Mouse (Mus musculus) adrenal gland, adult (tissue): Measurements from ENCODE around the gene Atr.
"Not testable (repeated sequence)": the region's sequence is repeated elsewhere in the genome, so short reads cannot be mapped to it uniquely, and the experiment has no call there.

Experiments used
- DNase-seq, 2 experiments: peaks; one replicate each; pipeline ENCODE4 v3.0.0; 2022 to 2023; ENCODE audit warnings: low spot score in 1 of 2; ENCODE audit not compliant: inconsistent age in 2 of 2

The Atr gene

DNA sequence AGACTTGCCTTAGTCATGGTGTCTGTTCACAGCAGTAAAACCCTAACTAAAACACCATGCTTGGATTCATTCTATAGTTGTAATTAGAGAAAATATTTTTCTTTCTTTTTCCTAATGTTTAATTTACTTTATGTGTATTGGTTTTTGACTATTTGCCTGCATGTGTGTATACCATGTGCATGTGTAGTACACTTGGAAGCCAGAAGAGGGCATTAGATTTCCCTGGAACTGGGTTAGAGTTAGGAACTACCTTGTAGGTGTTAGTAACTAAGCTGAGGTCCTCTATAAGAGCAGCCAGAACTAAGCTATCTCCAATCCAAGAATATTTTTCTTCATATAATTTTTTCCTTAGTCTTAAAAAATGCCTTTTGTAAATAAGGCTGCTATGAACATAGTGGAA is 75.5 kb downstream of the Atr start:
- no peak for DNase-seq

DNA sequence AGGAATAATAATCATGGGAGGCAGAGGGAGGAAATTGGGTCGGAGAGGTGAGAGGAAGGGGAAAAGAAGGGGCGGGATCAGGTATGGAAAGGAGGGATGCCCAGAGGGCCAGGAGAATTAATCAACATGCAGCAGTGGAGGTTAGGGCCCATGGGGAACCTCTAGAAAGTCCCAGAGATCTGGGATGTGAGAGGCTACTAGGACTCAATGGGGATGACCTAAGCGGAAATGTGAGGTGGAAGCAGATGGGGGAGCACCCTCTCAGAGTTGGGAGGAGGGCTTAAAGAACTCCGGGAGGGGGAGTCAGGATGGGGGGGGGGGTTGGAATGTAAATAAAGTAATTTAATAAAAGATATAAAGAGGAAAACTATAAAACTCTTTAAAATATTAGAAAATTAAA is 96.3 kb downstream of the Atr start:
- DNase-seq, result peak; percentile 12 to 42

DNA sequence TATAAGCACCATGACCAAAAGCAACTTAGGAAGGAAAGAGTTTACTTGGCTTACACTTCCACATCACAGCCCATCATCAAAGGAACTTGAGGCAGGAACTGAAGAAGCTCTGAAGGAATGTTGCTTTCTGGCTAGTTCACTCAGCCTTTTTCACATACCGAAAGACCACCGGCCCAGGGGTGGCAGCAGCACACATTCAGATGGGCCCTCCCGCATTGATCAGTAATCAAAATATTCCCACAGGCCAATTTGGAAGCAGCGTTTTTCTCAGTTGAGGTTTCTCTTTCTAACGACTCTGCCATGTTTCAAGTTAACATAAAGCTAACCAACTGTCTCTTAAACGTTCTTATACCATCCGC is 96.8 kb downstream of the Atr start:
- no peak for DNase-seq

DNA sequence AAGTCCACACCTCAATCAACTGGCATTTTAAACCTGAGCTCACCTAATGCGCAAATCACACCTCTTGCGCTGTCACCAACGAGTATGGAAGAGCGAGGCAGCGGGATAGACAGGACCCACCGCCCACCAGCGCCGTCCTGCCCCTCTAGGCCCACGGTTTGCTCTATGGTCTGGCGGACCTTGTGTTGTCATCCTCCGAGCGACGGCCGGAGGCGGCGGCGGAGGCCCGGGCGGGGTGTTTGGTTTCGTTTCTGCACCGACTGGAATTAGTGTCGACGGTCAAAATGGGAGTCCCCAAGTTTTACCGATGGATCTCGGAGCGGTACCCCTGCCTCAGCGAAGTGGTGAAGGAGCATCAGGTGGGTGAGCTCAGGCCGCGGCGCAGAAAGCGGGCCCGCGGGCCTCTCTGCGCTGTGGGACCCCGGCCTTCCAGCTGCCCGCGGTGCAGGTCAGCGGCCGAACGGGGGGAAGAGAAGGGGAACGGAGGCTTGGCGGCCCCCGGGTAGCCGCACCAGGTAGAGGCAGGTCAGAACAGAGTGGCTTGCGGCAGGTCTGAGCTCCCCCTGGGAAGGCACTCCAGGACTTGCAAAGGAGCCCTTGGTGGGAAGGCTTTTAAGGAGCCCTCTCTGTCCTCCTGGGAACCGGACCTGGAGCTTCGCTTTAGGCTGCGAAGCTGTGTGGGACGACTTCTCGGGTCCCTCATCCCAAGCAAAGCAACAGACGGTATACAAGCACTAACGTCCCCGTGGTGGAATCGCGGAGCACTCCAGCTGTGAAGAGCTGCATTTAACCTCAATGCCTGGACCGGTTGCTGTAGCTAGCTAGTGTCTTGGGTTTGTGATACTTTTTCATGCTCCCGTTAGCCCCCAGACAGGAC is 97.4 kb downstream of the Atr start, which contains the start of gene Xrn1:
Gene Xrn1 (plus strand): TSS at position 176 of the 877 bp plus-strand sequence.
- peak; percentile 93 to 98 for DNase-seq

DNA sequence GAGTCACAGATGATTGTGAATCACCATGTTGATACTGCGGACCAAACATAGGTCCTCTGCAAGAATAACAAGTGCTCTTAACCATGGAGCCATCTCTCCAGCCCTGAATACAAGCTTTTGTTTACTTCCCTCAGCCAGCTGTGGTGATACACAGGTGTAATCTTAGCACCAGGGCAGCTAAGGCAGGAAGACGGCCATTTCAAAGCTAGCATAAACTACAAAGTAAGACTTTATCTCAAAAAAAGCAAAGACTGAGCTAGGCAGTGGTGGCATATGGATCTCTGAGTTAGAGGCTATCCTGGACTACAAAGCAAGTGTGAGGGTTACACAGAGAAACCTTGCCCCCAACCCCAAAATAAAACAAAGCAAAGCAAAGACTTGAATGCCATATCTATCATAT is 100.2 kb downstream of the Atr start:
- DNase-seq, result no peak

DNA sequence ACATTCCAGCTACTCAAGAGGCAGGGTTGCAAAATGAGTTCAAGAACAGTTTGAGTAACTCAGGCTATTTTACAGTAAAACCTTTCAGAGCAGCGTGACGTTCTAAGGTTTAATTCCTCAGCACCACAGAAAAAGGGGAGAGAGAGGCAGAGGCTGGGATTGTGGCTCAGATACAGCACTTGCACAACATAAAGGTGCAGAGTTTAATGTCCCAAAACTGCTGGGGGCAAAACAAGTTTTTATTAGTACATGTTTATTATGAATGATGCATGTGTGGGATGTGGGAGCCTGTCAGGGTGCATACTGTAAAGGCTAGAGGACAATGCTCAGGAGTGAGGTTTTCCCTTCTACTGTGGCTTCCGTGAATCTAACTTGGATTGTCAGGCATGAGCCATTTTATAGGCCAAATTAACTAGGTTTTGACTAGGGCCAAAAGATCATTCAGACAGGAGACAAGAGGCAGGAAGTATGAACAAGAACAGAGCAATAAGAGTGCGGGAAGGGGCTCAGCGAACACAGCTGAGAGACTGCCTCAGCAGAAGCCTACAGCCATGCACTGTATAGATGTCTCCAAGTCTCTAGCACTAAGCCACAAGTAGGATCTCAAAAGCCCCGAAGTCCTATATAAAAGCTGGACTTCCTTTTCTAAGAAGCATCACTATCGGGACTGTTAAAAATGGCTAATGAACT is 100.8 kb downstream of the Atr start:
- no peak for DNase-seq

DNA sequence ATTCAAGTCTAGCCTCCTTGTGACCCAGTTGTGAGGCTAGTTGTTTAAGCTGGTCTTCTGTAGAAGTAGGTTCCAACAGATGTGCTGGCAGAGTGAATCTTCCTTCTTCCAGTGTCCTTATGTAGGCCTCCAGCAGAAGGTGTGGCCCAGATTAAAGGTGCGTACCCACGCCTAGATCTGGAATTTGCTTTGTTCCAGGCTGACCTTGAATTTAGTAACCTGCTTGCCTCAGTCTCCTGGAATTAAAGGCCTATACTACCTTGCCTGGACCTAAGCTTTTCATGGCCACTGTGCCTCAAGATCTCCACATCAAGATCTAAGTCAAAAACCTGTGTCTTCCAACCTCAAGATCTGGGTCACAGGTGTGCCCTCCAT is 101.3 kb downstream of the Atr start:
- DNase-seq, result not testable (repeated sequence)

DNA sequence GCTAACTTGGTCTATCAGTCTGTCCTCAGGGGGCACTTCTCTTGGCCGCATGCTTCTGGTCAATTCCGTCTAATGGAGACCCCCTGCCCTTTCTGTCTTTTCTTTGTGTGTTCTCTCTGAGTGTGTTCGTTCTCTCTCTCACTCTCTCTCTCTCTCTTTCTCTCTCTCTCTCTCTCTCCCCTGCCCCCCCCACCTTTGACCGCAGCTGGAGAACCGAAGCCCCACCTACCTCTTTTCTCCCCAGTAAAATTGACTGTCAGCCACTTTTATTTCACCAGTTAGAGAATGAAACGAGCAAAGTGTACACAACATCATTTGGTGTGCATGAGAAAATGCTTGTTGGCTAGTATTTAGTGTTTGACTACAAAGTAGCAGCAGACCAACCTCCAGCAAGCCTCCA is 101.8 kb downstream of the Atr start:
- no peak for DNase-seq

DNA sequence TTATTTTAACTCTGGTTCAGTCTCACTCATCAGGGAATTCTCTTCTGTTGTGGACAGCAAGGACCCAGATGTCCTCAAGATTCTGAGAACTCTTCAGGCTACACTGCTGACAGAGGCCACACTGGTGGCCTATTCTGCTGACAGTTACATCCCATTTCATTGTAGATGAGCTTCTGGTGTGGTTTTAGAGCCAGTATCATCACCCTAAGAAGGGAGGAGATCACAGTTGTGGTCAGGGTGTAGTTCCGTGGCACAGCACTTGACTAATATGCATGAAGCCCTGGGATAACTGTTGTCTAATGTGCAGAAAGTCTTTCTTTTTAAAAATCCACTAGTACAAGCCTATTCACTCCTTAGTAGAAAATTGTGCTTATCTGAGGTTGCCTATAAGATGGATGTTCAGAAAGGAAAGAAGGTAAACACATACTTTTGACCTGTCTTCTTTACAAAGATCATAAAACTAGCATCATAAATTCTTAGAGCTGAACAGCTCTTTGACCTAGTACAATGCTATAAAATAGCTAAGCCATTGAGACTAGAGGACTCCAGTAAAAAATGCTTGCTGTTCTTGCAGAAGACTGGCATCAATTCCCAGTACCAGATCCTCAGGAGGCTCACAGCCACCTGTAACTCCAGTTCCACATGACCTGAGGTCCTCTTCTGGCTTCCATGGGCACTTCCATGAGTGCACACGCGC is 102.5 kb downstream of the Atr start:
- no peak for DNase-seq

DNA sequence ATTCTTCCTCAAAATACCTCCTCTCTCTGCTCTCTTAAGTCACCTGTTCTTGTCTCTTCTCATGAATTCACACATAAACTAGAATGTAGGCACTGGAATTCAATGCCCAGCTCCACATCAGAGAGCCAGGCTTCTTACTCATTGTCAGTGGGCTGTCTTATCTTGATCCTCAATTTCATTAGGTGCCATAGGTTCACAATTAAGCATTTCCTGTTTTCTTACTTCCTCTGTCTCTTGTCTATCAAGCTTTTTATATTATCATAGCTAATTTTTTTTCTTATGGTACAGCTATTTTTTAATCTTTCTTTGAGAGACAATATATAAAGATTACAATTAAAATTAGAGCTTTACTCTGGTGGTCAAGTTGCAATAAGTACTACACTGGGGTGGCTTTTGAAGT is 103.7 kb downstream of the Atr start:
- no peak for DNase-seq

DNA sequence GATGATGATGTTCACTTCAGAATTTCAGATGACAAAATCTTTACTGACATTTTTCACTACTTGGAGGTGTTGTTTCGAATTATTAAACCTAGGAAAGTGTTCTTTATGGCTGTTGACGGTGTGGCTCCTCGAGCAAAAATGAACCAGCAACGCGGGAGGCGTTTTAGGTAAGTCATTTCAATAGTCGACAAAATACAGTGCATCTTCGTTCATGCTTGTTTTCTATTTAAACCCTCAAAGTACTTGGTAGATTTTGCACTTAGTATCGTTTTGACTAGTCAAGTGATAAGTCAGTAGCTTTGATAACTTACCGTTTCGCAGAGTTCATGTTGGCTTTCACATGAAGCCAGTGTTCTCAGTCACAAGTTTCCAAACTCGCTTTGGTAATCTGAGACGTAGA is 106.6 kb downstream of the Atr start:
- DNase-seq, result no peak

DNA sequence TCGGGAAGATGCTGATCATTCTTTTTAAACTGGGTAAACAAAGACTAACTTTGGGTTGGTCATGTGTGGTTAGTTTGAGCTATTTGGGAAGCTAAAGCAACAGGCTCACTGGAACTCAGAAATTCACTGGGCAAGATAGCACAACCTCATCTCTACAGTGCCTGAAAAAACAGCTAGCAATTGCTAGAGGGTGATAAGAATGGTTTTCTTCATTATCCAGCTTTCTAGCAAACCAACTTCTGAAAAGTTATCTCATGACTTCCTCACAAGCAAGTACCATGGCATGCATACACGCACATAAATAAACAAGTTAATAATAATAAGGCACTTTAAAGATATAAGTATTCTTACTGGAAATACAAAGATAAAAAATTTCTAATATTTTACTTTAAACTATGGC is 120.9 kb downstream of the Atr start:
- no peak for DNase-seq

DNA sequence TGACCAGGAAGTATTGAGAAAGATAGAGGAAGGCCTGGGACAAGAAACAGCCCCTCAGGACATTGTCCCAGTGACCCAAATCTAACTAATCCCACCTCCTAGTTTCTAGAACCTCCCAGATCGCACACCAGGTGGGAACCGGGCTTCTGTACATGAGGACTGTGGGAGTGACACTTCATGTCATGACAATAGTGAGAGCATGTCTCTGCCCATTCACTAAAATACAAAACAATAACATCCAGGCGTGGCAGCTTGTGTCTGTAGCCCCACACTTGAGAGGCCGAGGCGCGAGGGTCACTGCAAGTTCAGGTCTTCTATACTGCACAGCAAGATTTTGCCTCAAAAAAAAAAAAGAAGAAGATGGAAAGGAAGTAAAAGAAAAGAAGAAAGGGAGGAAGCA is 122.5 kb downstream of the Atr start:
- no peak for DNase-seq

DNA sequence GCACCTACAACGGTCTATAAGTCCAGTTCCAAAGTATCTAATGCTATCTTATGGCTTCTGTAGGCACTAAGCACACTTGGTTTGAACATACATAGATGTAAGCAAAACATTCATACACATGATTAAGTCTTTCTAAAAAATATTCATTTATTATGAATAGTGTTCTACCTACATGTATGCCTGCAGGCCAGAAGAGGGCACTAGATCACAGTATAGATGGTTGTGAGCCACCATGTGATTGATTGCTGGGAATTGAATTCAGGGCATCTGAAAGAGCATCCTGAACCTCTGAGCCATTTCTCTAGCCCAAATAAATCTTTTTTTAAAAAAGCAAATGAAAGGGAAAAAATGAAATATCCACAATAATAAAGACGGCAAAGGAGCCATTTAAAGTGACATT is 134.9 kb downstream of the Atr start:
- DNase-seq, result peak in 1 of 2 experiments; percentile 33
